Mouse (Mus musculus) lung, embryonic 16.5 days (tissue): ENCODE measurements around the gene Podxl2. TPM values are rescaled to one million over a fixed set of nuclear protein-coding genes. Genes with fewer than 3 reads are reported as not detected.

ENCODE experiments used
- ATAC-seq: fragments of 200-750 bp; cut with Nextera tagmentation; 2 replicates; pipeline ENCODE4 v1.8.0; 2017; ENCODE audit warnings: low read depth, mild to moderate bottlenecking, moderate library complexity
- H3K27ac ChIP-seq: fragments of 300-500 bp; sonication (generic); 2 replicates; pipeline ENCODE4 v1.5.1; 2014; ENCODE audit warnings: mild to moderate bottlenecking, control low read depth, low read length
- H3K27me3 ChIP-seq: fragments of 300-500 bp; sonication (generic); 2 replicates; pipeline ENCODE4 v1.6.1; 2014; ENCODE audit warnings: low read depth, low read length, mixed read lengths; ENCODE audit not compliant: control insufficient read depth, insufficient read depth
- H3K36me3 ChIP-seq: fragments of 300-500 bp; sonication (generic); 2 replicates; pipeline ENCODE4 v1.6.1; 2014; ENCODE audit warnings: low read length; ENCODE audit not compliant: control insufficient read depth, insufficient read depth
- H3K4me1 ChIP-seq: fragments of 300-500 bp; sonication (generic); replicated peaks from 2 replicates; pipeline ENCODE4 v1.6.1; 2014; ENCODE audit warnings: low read length, mixed read lengths; ENCODE audit not compliant: control insufficient read depth, insufficient read depth
- H3K4me2 ChIP-seq: fragments of 300-500 bp; sonication (generic); 2 replicates; pipeline ENCODE4 v1.6.1; 2014; ENCODE audit warnings: low read depth, low read length, control low read depth
- H3K4me3 ChIP-seq: fragments of 300-500 bp; sonication (generic); 2 replicates; pipeline ENCODE4 v1.5.1; 2014; ENCODE audit warnings: mild to moderate bottlenecking, low read length, control low read depth
- H3K9ac ChIP-seq: fragments of 300-500 bp; sonication (generic); 2 replicates; pipeline ENCODE4 v1.6.1; 2014; ENCODE audit warnings: low read length, control low read depth
- H3K9me3 ChIP-seq: fragments of 300-500 bp; sonication (generic); 2 replicates; pipeline ENCODE4 v1.6.1; 2016; ENCODE audit warnings: low read length; ENCODE audit not compliant: control insufficient read depth
- WGBS: fragments of 180-500 bp; shearing (Covaris S2); extraction: QIAGEN DNeasy Blood & Tissue Kit; methylation state at CpG from one replicate; pipeline ENCODE4 v1.1.7; 2014; 5-methylcytosine and 5-hydroxymethylcytosine counted together
- polyA plus RNA-seq: library from polyadenylated mRNA; unstranded; fragments of >200 nt; fragmentation: Nextera tagmentation; extraction: Ambion mirVana; gene quantifications from 2 replicates; pipeline ENCODE4 v1.2.1, GENCODE M21; 2015

Podxl2 gene
- polyA plus RNA-seq: 27.1 and 35.1 TPM in 2 replicates

DNA sequence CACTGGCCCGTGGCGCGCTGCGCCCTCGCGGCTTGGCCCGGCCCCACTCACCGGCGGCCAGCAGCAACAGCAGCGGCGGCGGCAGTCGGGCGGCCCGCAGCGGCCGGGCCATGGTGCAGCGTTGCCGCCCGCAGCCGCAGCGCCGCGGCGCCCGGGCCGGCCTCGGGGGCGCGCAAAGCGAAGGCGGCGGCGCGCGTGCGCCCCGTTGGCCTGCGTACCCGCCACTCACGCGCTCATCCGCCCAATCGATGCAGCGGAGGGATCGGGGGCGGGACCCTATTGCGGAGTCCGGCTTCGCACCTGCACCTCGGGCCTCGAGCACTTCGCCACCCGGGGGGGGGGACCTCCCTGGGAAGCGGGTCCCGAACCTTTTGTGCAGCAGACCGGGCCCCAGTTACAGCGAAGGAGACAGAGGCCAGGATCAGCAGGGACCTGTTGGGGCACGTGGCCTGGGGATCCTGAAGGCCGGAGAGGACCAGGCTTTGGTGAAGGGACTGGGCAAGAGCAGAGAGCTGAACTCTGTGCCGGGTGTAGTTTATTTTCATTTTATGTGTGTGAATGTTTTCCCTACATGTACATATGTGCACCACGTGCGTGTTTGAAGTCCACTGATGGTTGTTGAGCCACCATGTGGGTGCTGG lies at the start of gene Podxl2:
TSS of gene Podxl2 (minus strand) at position 177 of the 641 bp plus-strand sequence.
- H3K27ac ChIP-seq: no peak within 1 kb of the TSS
- H3K4me1 ChIP-seq: peaks cover 9% of the 10 kb centered on the region
- H3K36me3 ChIP-seq: no peaks in the 10 kb centered on the region
- peak within 1 kb of the TSS; percentile 75 for H3K4me3 ChIP-seq
- WGBS: 9% methylated on average over 32 of the region's 63 CpGs
- peak within 1 kb of the TSS; percentile 100 for H3K4me2 ChIP-seq
- peak within 1 kb of the TSS; percentile 77 for H3K9ac ChIP-seq
- 0 out of 2 replicates have a peak, but pooled peaks cover 2% of the 10 kb centered on the region for H3K9me3 ChIP-seq
- peaks cover 19% of the 10 kb centered on the region for H3K27me3 ChIP-seq
- ATAC-seq: peak; percentile 82

GRCm38 (mm10) chr6:88918802-88919201 lies 44.0 kb upstream of the Podxl2 start:
- Histone ChIP-seq H3K36me3 (no peaks in the 10 kb centered on the region), H3K4me3 (no peak overlapping the region), H3K4me2 (no peak overlapping the region), H3K4me1 (0 out of 2 replicates have a peak, but pooled peaks cover 3% of the 10 kb centered on the region), H3K9me3 (no peaks in the 10 kb centered on the region), H3K27me3 (no peaks in the 10 kb centered on the region), H3K9ac (no peak overlapping the region), H3K27ac (no peak overlapping the region)
- peak; percentile 52 for ATAC-seq
- 42% methylated on average over 8 of the region's 8 CpGs for WGBS

- no peaks in the 10 kb centered on the region for H3K9me3 ChIP-seq
- no peak for ATAC-seq
- no peak overlapping the region for H3K4me3 ChIP-seq
- no peak overlapping the region for H3K27ac ChIP-seq
- H3K27me3 ChIP-seq: no peaks in the 10 kb centered on the region
- 47% methylated on average over 1 of the region's 1 CpGs for WGBS
- H3K36me3 ChIP-seq: peaks cover 5% of the 10 kb centered on the region; the same call in 1 of the 2 replicates
- H3K4me1 ChIP-seq: 0 out of 2 replicates have a peak, but pooled peaks cover 3% of the 10 kb centered on the region
- H3K4me2 ChIP-seq: no peak overlapping the region
- no peak overlapping the region for H3K9ac ChIP-seq
These were observed 41.3 kb upstream of the Podxl2 start for GRCm38 (mm10) chr6:88916153-88916552.

- no peak for ATAC-seq
- H3K27ac ChIP-seq: no peak overlapping the region
- H3K4me3 ChIP-seq: no peak overlapping the region
These were observed 40.7 kb upstream of the Podxl2 start for GRCm38 (mm10) chr6:88915510-88915909.

GRCm38 (mm10) chr6:88914799-88915198 lies 40.0 kb upstream of the Podxl2 start:
- Histone ChIP-seq H3K9ac (no peak overlapping the region), H3K27me3 (no peaks in the 10 kb centered on the region), H3K4me3 (no peak overlapping the region), H3K36me3 (peaks cover 10% of the 10 kb centered on the region; the same call in 1 of the 2 replicates), H3K4me1 (0 out of 2 replicates have a peak, but pooled peaks cover 3% of the 10 kb centered on the region), H3K4me2 (no peak overlapping the region), H3K27ac (no peak overlapping the region), H3K9me3 (no peaks in the 10 kb centered on the region)
- 60% methylated on average over 5 of the region's 5 CpGs for WGBS
- ATAC-seq: no peak

More at GRCm38 (mm10) chr6:88915510-88915909, 40.7 kb upstream of the Podxl2 start:
- WGBS: 65% methylated on average over 4 of the region's 4 CpGs
- H3K27me3 ChIP-seq: no peaks in the 10 kb centered on the region
- no peaks in the 10 kb centered on the region for H3K9me3 ChIP-seq
- peaks cover 7% of the 10 kb centered on the region; the same call in 1 of the 2 replicates for H3K36me3 ChIP-seq
- H3K9ac ChIP-seq: no peak overlapping the region
- no peak overlapping the region for H3K4me2 ChIP-seq
- 0 out of 2 replicates have a peak, but pooled peaks cover 3% of the 10 kb centered on the region for H3K4me1 ChIP-seq

- Histone ChIP-seq H3K4me2 (no peak overlapping the region), H3K4me3 (no peak overlapping the region), H3K4me1 (0 out of 2 replicates have a peak, but pooled peaks cover under 1% of the 10 kb centered on the region), H3K9me3 (no peaks in the 10 kb centered on the region), H3K27me3 (no peaks in the 10 kb centered on the region), H3K9ac (no peak overlapping the region), H3K36me3 (peaks cover 10% of the 10 kb centered on the region; the same call in 1 of the 2 replicates), H3K27ac (no peak overlapping the region)
- peak; percentile 4; the same call in 1 of the 2 replicates for ATAC-seq
These were observed 38.6 kb upstream of the Podxl2 start for GRCm38 (mm10) chr6:88913440-88913839.

DNA sequence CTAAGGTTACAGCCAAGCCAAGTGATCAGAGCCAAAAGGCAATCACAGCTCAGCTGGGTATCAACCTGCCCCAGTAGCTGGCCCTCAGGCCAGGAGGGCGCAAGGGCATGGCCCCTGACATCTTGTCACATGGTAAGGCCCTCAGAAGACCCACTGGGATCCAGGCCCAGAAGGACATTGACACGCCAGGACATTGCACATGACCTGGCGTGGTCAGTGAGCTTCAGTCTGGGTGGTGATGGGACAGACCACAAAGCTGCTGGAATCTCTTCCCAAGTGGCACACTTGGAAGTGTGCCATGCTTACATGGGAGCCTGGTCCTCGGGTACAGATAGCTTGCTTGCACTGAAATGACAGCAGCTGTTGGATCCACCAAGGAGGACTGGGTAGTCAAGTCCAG lies 38.2 kb upstream of the Podxl2 start:
- no peak overlapping the region for H3K9ac ChIP-seq
- 73% methylated on average over 4 of the region's 4 CpGs for WGBS
- no peaks in the 10 kb centered on the region for H3K9me3 ChIP-seq
- no peak overlapping the region for H3K4me3 ChIP-seq
- no peaks in the 10 kb centered on the region for H3K4me1 ChIP-seq
- ATAC-seq: no peak
- H3K36me3 ChIP-seq: peaks cover 10% of the 10 kb centered on the region; the same call in 1 of the 2 replicates
- H3K27me3 ChIP-seq: no peaks in the 10 kb centered on the region
- no peak overlapping the region for H3K4me2 ChIP-seq
- no peak overlapping the region for H3K27ac ChIP-seq

GRCm38 (mm10) chr6:88909151-88909550 lies 34.3 kb upstream of the Podxl2 start:
- H3K27me3 ChIP-seq: no peaks in the 10 kb centered on the region
- H3K36me3 ChIP-seq: peaks cover 10% of the 10 kb centered on the region
- WGBS: 84% methylated on average over 6 of the region's 6 CpGs
- H3K9me3 ChIP-seq: no peaks in the 10 kb centered on the region
- H3K4me2 ChIP-seq: no peak overlapping the region
- no peak overlapping the region for H3K27ac ChIP-seq
- ATAC-seq: no peak
- no peak overlapping the region for H3K9ac ChIP-seq
- H3K4me3 ChIP-seq: no peak overlapping the region
- H3K4me1 ChIP-seq: peaks cover 14% of the 10 kb centered on the region

- WGBS: 13% methylated on average over 16 of the region's 16 CpGs
- Histone ChIP-seq H3K4me1 (peaks cover 27% of the 10 kb centered on the region), H3K4me2 (peak overlapping the region; percentile 34; the same call in 1 of the 2 replicates), H3K9ac (no peak overlapping the region), H3K36me3 (peaks cover 5% of the 10 kb centered on the region), H3K27me3 (no peaks in the 10 kb centered on the region), H3K4me3 (no peak overlapping the region), H3K9me3 (no peaks in the 10 kb centered on the region), H3K27ac (no peak overlapping the region)
- peak; percentile 32 for ATAC-seq
These were observed 31.7 kb upstream of the Podxl2 start for GRCm38 (mm10) chr6:88906369-88907108.
